Mouse (Mus musculus): Measurements from ENCODE around the gene Irak3.

DNA sequence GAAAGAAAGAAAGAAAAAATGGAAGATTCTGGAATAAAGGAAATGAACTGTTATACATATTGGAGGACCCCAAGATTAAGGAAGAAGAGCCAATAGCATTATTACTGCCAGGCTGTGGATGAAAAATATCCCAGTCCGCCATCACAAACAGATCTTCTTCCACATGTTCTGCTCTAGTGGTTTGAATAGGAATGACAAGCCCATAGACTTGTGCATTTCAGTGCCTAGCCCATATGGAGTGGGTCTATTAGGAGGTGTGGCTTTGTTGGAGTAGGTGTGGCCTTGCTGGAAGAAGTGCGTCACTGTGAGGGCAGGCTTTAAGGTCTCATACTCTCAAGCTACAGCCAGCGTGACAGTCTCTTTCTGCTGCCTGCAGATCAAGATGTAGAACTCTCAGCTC, 78.2 kb downstream of the Irak3 start:
- peak; percentile 74 for TF ChIP-seq CTCF (conservative IDR thresholded peaks at IDR 0.05; ENCODE audit: low read length)
- no peak for TF ChIP-seq POU5F1 (IDR thresholded peaks at IDR 0.05; ENCODE audit: borderline replicate concordance, low read length)
- no peak for TF ChIP-seq NANOG (IDR thresholded peaks at IDR 0.05; ENCODE audit: borderline replicate concordance, low read length)
